9 mouse cellular contexts compared by ENCODE assay signal in the genomic region with DNA sequence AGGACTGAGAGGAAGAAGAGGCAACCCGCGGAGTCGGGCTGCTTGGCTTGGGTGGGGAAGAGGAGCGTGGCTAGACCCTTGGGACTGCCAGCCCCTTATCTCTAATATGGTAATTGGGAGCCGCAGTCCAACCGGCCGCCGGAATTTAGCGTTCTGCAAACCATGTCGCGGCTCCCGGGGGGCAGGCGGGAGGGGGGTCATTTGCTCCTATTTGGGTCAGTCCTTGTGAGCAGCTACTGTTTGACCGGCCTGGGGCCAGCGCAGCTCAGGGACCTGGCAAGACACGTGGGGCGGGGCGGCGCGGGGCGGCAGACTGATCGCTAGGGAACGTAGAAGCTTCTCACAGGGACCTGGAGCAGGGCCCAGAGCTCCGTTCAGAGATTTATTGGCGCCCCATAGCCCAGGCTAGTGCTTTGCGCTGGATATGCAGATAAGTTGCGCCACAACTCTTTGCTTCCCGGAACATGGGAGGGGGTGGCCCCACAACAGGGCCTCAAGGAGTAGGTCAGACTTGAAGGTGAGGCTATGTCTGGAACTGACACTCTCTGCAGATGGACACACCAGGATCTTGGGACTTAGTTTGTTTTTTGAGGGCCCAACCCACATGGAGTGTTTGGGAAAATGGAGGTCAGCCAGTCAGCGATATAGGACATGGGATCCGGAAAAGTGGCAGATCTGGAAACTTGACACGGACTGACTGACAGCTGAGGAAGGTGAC. TPM values are rescaled to one million over a fixed set of nuclear protein-coding genes. Genes with fewer than 3 reads are reported as not detected.
DNase-seq lines count a peak whose midpoint lies in the region; ATAC-seq and TF ChIP-seq lines count a peak whose summit lies in the region.
"Had no signal": no experiment of that assay in that cellular context is flagged by ENCODE, and none has a peak within 500 bp of the region (broad histone marks: within the 10 kb centered on the region; RNA-seq: fewer than 3 reads in every experiment).

No protein-coding gene starts in this region.

- H3K4me1 ChIP-seq in embryonic fibroblast, embryonic 13.5 days (ENCODE audit: control insufficient read depth, insufficient read depth, low read length) = peaks cover 7% of the 10 kb centered on the region
- peaks cover 54% of the 10 kb centered on the region for H3K4me1 ChIP-seq in heart, embryonic 10.5 days
- peaks cover 27% of the 10 kb centered on the region for H3K4me1 ChIP-seq in liver, embryonic 11.5 days (replicated peaks; ENCODE audit: control insufficient read depth, insufficient read depth, low read length)

- peaks cover 46% of the 10 kb centered on the region for H3K36me3 ChIP-seq in heart, embryonic 10.5 days
- peaks cover 15% of the 10 kb centered on the region for H3K36me3 ChIP-seq in liver, embryonic 11.5 days (ENCODE audit: control insufficient read depth, insufficient read depth, low read length)
- no peaks in the 10 kb centered on the region for H3K36me3 ChIP-seq in splenic B cell, adult 2 months (ENCODE audit: control insufficient read depth, insufficient read depth, low read length, poor library complexity, severe bottlenecking)

- H3K4me3 ChIP-seq in embryonic fibroblast, embryonic 13.5 days (ENCODE audit: insufficient read depth, low read length) = peak overlapping the region; percentile 45
- H3K4me3 ChIP-seq in heart, embryonic 10.5 days = peak overlapping the region; percentile 73
- H3K4me3 ChIP-seq in liver, embryonic 11.5 days (ENCODE audit: low read depth, low read length) = peak overlapping the region; percentile 64

- DNase-seq in left cerebral cortex, adult 18-20 months (ENCODE audit: low spot score in 2 of 2) = peak; percentile 43 to 68
- DNase-seq in left cerebral cortex, adult 11 months (ENCODE audit: low spot score) = no peak
- DNase-seq in heart, embryonic 10.5 days (ENCODE audit: low spot score) = peak; percentile 86
- peak; percentile 89 for DNase-seq in kidney, adult 9 months
- DNase-seq in liver, embryonic 11.5 days (ENCODE audit: low spot score) = peak; percentile 77
- peak; percentile 30 for DNase-seq in splenic B cell, adult 2 months (ENCODE audit: low read depth, low spot score)

- peak overlapping the region; percentile 89 for H3K9ac ChIP-seq in liver, embryonic 11.5 days (ENCODE audit: low read depth, low read length)

- TF ChIP-seq CTCF in embryonic fibroblast, embryonic 13.5 days (IDR thresholded peaks at IDR 0.05; ENCODE audit: borderline replicate concordance, insufficient read depth, low read length) = no peak

- H3K27me3 ChIP-seq in heart, embryonic 10.5 days (ENCODE audit: insufficient read depth, poor library complexity, severe bottlenecking) = no peaks in the 10 kb centered on the region
- H3K27me3 ChIP-seq in liver, embryonic 11.5 days (replicated peaks; ENCODE audit: control insufficient read depth, insufficient read depth, low read length) = no peaks in the 10 kb centered on the region
- no peaks in the 10 kb centered on the region for H3K27me3 ChIP-seq in splenic B cell, adult 2 months (ENCODE audit: control insufficient read depth, insufficient read depth, low read length, poor library complexity, severe bottlenecking)
- H3K27me3 ChIP-seq: CH12.LX had no signal

- under 1% methylated on average over 31 of the region's 31 CpGs for WGBS in heart, embryonic 10.5 days
- 2% methylated on average over 31 of the region's 31 CpGs for WGBS in liver, embryonic 11.5 days

- H3K9me3 ChIP-seq in heart, embryonic 10.5 days = no peaks in the 10 kb centered on the region
- H3K9me3 ChIP-seq in liver, embryonic 11.5 days (ENCODE audit: control insufficient read depth, low read length) = no peaks in the 10 kb centered on the region

- TF ChIP-seq POLR2A in embryonic fibroblast, embryonic 13.5 days (IDR thresholded peaks at IDR 0.05; ENCODE audit: low read depth, low read length) = peak; percentile 10; the same call in 1 of the 2 replicates

- ATAC-seq in liver, embryonic 11.5 days (replicated peaks; ENCODE audit: low FRiP score) = peak; percentile 51
- ATAC-seq in monocyte, adult 5-6 weeks (replicated peaks; ENCODE audit: insufficient number of reproducible peaks, low FRiP score, low TSS enrichment, poor library complexity, severe bottlenecking) = 0 out of 2 replicates have a peak, but pooled peaks have one; percentile 7

- peak overlapping the region; percentile 98 for H3K4me2 ChIP-seq in liver, embryonic 11.5 days

- H3K27ac ChIP-seq in embryonic fibroblast, embryonic 13.5 days (ENCODE audit: insufficient read depth, low read length) = peak overlapping the region; percentile 94
- peak overlapping the region; percentile 90 for H3K27ac ChIP-seq in heart, embryonic 10.5 days
- H3K27ac ChIP-seq in liver, embryonic 11.5 days (ENCODE audit: low read depth, low read length) = peak overlapping the region; percentile 98

RNA-seq across cellular contexts. Expression of gene Gpr137, which starts 9.9 kb away (rescaled TPM):
- total RNA-seq in left cerebral cortex, adult 18-20 months (2021) = 100 to 1,000 TPM; 103 to 106 TPM
- 26.5 and 26.7 TPM in 2 replicates for polyA plus RNA-seq in embryonic fibroblast, embryonic 13.5 days (2011; ENCODE audit: insufficient read length, low read depth, missing spikeins)
- 20.3 and 23.3 TPM in 2 replicates for polyA plus RNA-seq in heart, embryonic 10.5 days (2016; fragmentation: Nextera tagmentation; extraction: Ambion mirVana)
- 18.2 and 18.9 TPM in 2 replicates for polyA plus RNA-seq in liver, embryonic 11.5 days (2014; fragmentation: Nextera tagmentation; extraction: Ambion mirVana)
- total RNA-seq in monocyte, adult 5-6 weeks (2017) = 13.1 to 16.8 TPM (median 14.2 TPM) in 3 replicates

RNA-seq across cellular contexts. Expression of gene Bad, which starts 10.5 kb away (rescaled TPM):
- 10 to 100 TPM; 39.0 to 40.5 TPM for total RNA-seq in left cerebral cortex, adult 18-20 months (2021)
- polyA plus RNA-seq in embryonic fibroblast, embryonic 13.5 days (2011; ENCODE audit: insufficient read length, low read depth, missing spikeins) = 31.0 and 40.3 TPM in 2 replicates
- polyA plus RNA-seq in heart, embryonic 10.5 days (2016; fragmentation: Nextera tagmentation; extraction: Ambion mirVana) = 61.3 and 62.0 TPM in 2 replicates
- 51.9 and 54.7 TPM in 2 replicates for polyA plus RNA-seq in liver, embryonic 11.5 days (2014; fragmentation: Nextera tagmentation; extraction: Ambion mirVana)
- total RNA-seq in monocyte, adult 5-6 weeks (2017) = 9.3 to 26.0 TPM (median 10.3 TPM) in 3 replicates

RNA-seq across cellular contexts. Expression of gene Kcnk4, which starts 17.8 kb away (rescaled TPM):
- total RNA-seq in left cerebral cortex, adult 18-20 months (2021) = 10 to 100 TPM; 29.2 to 37.4 TPM
- not detected in 2 replicates for polyA plus RNA-seq in embryonic fibroblast, embryonic 13.5 days (2011; ENCODE audit: insufficient read length, low read depth, missing spikeins)
- polyA plus RNA-seq in heart, embryonic 10.5 days (2016; fragmentation: Nextera tagmentation; extraction: Ambion mirVana) = 0.25 and 0.32 TPM in 2 replicates
- 0.18 and 0.38 TPM in 2 replicates for polyA plus RNA-seq in liver, embryonic 11.5 days (2014; fragmentation: Nextera tagmentation; extraction: Ambion mirVana)
- not detected in 3 replicates for total RNA-seq in monocyte, adult 5-6 weeks (2017)

RNA-seq across cellular contexts. Expression of gene Ppp1r14b, which starts 22.6 kb away (rescaled TPM):
- total RNA-seq in left cerebral cortex, adult 18-20 months (2021) = 10 to 100 TPM; 54.7 to 64.7 TPM
- polyA plus RNA-seq in embryonic fibroblast, embryonic 13.5 days (2011; ENCODE audit: insufficient read length, low read depth, missing spikeins) = 161 and 202 TPM in 2 replicates
- 169 and 191 TPM in 2 replicates for polyA plus RNA-seq in heart, embryonic 10.5 days (2016; fragmentation: Nextera tagmentation; extraction: Ambion mirVana)
- 189 and 221 TPM in 2 replicates for polyA plus RNA-seq in liver, embryonic 11.5 days (2014; fragmentation: Nextera tagmentation; extraction: Ambion mirVana)
- 31.2 to 34.4 TPM (median 33.6 TPM) in 3 replicates for total RNA-seq in monocyte, adult 5-6 weeks (2017)

RNA-seq across cellular contexts. Expression of gene Plcb3, which starts 24.1 kb away (rescaled TPM):
- 10 to 100 TPM; 14.2 to 14.6 TPM for total RNA-seq in left cerebral cortex, adult 18-20 months (2021)
- 56.2 and 69.3 TPM in 2 replicates for polyA plus RNA-seq in embryonic fibroblast, embryonic 13.5 days (2011; ENCODE audit: insufficient read length, low read depth, missing spikeins)
- polyA plus RNA-seq in heart, embryonic 10.5 days (2016; fragmentation: Nextera tagmentation; extraction: Ambion mirVana) = 26.1 and 31.9 TPM in 2 replicates
- polyA plus RNA-seq in liver, embryonic 11.5 days (2014; fragmentation: Nextera tagmentation; extraction: Ambion mirVana) = 20.6 and 23.4 TPM in 2 replicates
- 9.2 to 17.4 TPM (median 15.8 TPM) in 3 replicates for total RNA-seq in monocyte, adult 5-6 weeks (2017)
